Mouse (Mus musculus) hindbrain, embryonic 10.5 days (tissue): Measurements from ENCODE around the gene Spats1. TPM values are rescaled to one million over a fixed set of nuclear protein-coding genes. Genes with fewer than 3 reads are reported as not detected.

Experiments
- polyA plus RNA-seq: library from polyadenylated mRNA; unstranded; fragments of >200 nt; fragmentation: Nextera tagmentation; extraction: Ambion mirVana; gene quantifications from 2 replicates; pipeline ENCODE4 v1.2.1, GENCODE M21; 2016

Spats1 gene
- polyA plus RNA-seq, 1 experiment from 2014 or later, result 0.31 TPM

Other genes starting within 250 kb of the Spats1 start
- gene Cdc5l, start 41.7 kb downstream of the Spats1 start, polyA plus RNA-seq, result 54.8 and 65.1 TPM in 2 replicates
- 27.7 and 35.0 TPM in 2 replicates for gene Aars2, start 31.4 kb upstream of the Spats1 start, polyA plus RNA-seq
- gene Tcte1, start 48.0 kb upstream of the Spats1 start, polyA plus RNA-seq, result 1.7 and 3.8 TPM in 2 replicates
- gene Tmem151b, start 74.3 kb upstream of the Spats1 start, polyA plus RNA-seq, result 7.2 and 10.6 TPM in 2 replicates
- gene Nfkbie, start 80.3 kb upstream of the Spats1 start, polyA plus RNA-seq, result 8.3 and 9.7 TPM in 2 replicates
- gene Slc35b2, start 88.5 kb upstream of the Spats1 start, polyA plus RNA-seq, result 121 TPM in 2 replicates
- gene Hsp90ab1, start 97.9 kb upstream of the Spats1 start, polyA plus RNA-seq, result 1,585 and 2,006 TPM in 2 replicates
- 60.4 and 72.0 TPM in 2 replicates for gene Slc29a1, start 124.2 kb upstream of the Spats1 start, polyA plus RNA-seq
- 0.62 TPM in 1 of 2 replicates, not detected in the other for gene Mymx, start 126.7 kb upstream of the Spats1 start, polyA plus RNA-seq
- 0.31 and 1.2 TPM in 2 replicates for gene Capn11, start 183.9 kb upstream of the Spats1 start, polyA plus RNA-seq
- 146 and 150 TPM in 2 replicates for gene Mrpl14, start 210.9 kb upstream of the Spats1 start, polyA plus RNA-seq
- gene Tmem63b, start 211.5 kb upstream of the Spats1 start, polyA plus RNA-seq, result 60.5 and 83.5 TPM in 2 replicates